Mouse (Mus musculus): Measurements from ENCODE around the gene Aff4. TPM values are rescaled to one million over a fixed set of nuclear protein-coding genes. Genes with fewer than 3 reads are reported as not detected.
"Not testable (repeated sequence)": the region's sequence is repeated elsewhere in the genome, so short reads cannot be mapped to it uniquely, and the experiment has no call there.

Aff4 gene
- polyA plus RNA-seq, 1 experiment from 2014 or later, result 44.8 TPM

DNA sequence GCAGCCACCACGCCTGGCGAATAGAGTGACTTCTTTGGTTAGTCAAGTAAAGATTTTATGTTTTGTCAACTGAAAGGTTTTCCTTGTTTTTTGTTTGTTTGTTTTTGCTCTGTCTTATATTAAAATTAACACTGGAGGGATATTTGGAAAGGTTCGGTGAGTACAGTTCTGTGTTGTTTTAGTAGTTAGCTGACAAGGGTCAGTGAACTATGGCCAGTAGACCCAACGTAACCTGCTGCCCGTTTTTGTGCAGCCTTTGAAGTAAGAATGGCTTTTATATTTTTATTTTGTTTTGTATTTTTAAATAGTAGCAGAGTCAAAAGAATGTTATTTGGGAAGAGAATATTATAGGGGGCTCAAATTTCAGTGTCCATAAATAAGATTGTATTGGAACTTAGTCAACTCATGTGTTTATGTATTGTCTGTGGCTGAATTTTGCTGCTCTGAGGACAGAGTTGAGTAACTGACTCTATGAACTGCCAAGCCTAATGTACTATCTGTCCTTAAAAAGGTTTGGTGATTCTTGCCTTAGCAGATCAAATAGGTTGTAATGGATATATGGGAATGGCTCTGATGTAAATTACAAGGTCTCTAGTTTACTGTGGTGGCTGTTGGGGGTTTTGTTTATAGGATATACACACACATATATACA, 8.0 kb downstream of the Aff4 start:
- Histone ChIP-seq H3K36me3 (ENCODE audit: inconsistent target) (no peaks in the 10 kb centered on the region), H3K27ac (no peak overlapping the region), H3K4me3 (ENCODE audit: inconsistent target) (no peak overlapping the region), H3K79me2 (ENCODE audit: inconsistent target) (peaks cover 100% of the 10 kb centered on the region)
- 95% methylated on average over 5 of the region's 5 CpGs for WGBS (ENCODE audit: missing documents)

DNA sequence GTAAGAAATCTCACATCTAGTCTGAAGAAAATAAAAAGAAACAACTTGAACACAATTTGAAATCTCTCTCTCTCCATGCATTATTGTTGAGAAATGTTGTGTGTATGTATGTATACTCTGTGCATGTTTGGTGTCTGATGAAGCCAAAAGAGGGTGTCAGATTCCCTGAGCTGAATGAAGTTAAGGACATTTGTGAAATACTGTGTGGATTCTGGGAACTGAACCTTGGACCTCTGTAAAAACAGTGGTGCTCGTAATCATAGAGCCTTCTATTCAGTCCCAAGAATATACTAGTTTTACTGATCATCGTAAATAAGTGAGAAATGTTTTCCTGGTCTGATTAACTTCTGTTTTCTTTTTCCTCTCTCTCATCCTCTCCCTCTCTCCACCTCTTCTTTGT, 16.4 kb downstream of the Aff4 start:
- 92% methylated on average over 2 of the region's 2 CpGs for WGBS (ENCODE audit: missing documents)
- no peak overlapping the region for H3K4me3 ChIP-seq (ENCODE audit: inconsistent target)
- peaks cover 18% of the 10 kb centered on the region for H3K36me3 ChIP-seq (ENCODE audit: inconsistent target)
- no peak overlapping the region for H3K27ac ChIP-seq
- peaks cover 100% of the 10 kb centered on the region for H3K79me2 ChIP-seq (ENCODE audit: inconsistent target)

DNA sequence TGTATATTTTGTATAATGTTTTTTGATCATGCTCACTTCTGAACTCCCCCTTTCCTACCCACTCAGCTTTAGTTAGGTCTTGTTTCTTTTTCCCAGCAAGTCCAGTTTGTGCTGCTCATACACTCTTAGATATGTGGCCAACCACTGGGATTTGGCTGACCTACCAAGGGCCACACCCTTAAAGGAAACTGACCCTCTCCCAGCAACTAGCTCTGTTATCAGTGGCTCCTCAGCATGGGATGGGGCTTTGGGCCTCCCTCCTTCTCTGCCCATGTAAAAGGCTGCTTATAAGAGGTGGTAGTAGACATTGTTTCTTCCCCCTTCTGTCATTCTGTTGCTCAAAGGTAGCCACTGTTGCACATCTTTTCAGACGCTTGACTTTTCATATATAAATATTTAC, 28.3 kb downstream of the Aff4 start:
- WGBS (ENCODE audit: missing documents), result 93% methylated on average over 1 of the region's 1 CpGs
- no peak overlapping the region for H3K4me3 ChIP-seq (ENCODE audit: inconsistent target)
- peaks cover 26% of the 10 kb centered on the region for H3K36me3 ChIP-seq (ENCODE audit: inconsistent target)
- H3K27ac ChIP-seq, result no peak overlapping the region
- H3K79me2 ChIP-seq (ENCODE audit: inconsistent target), result peaks cover 100% of the 10 kb centered on the region

DNA sequence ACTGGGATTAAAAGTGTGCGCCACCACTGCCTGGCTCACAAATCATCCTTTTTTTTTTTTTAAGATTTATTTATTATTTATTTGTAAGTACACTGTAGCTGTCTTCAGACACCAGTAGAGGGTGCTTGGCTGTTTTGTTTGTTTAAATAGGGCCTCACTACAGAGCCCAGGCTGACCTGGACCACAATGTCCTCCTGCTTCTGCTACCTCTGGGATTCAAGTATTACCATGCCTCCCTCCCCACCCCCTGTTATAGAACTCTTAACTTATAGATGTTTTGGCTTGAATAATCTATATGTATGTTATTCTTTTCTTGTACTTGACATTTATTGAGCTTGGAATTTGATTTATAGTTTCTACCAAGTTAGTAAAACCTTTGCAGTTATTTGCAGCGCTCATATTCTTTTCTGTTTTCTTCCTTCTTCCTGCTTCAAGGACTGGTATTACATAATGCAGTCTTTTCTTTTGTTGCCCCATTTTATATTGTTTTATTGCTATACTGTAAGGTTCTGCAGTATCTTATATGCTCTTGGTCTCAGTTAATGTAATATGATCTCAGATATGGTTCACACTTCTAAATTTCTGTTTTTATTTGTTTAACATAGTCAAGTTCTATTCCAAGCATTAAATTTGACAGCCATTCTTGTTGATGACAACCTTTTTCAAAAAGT, 33.3 kb downstream of the Aff4 start:
- Histone ChIP-seq H3K36me3 (ENCODE audit: inconsistent target) (peaks cover 50% of the 10 kb centered on the region), H3K27ac (no peak overlapping the region), H3K4me3 (ENCODE audit: inconsistent target) (no peak overlapping the region), H3K79me2 (ENCODE audit: inconsistent target) (peaks cover 82% of the 10 kb centered on the region)
- WGBS (ENCODE audit: missing documents), result 100% methylated on average over 1 of the region's 2 CpGs

DNA sequence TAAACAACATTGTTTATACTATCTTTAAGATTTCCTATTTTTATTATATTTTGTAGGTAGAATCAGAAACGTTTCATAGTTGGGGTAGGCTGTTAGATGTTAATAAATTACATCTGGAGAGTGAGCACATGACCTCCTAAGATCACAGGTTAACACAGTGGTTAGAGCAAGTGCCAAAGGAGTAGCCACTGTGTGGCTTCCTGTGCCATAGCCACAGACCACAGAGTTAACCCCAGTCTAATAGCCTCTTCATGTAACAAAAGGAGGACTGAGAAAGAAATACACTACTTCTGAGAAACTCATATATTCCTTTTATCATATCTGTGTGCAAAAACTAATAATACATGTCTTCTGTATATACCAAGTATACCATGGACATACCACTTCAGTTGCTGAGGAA, 43.2 kb downstream of the Aff4 start:
- WGBS (ENCODE audit: missing documents), result 20% methylated on average over 1 of the region's 1 CpGs

DNA sequence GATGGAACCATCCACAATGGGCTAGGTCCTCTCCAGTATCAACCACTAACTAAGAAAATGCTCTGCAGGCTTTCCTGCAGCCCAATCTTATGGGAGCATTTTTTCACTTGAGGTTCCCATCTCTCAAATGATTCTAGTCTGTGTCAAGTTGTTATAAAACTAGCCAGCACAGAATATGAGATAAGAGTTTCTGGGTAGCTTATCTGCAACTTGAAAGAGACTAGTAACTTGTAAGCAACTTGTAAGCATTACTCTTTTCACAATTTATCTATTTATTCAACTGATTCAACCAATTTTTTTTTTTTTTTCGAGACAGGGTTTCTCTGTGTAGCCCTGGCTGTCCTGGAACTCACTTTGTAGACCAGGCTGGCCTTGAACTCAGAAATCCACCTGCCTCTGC, 53.0 kb downstream of the Aff4 start:
- Histone ChIP-seq H3K36me3 (ENCODE audit: inconsistent target) (peaks cover 88% of the 10 kb centered on the region), H3K79me2 (ENCODE audit: inconsistent target) (peaks cover 5% of the 10 kb centered on the region; the same call in 1 of the 2 replicates), H3K27ac (no peak overlapping the region), H3K4me3 (ENCODE audit: inconsistent target) (no peak overlapping the region)
- no CpG with 5 or more reads among the region's 1 CpGs for WGBS (ENCODE audit: missing documents)

More for the DNA sequence above, 43.2 kb downstream of the Aff4 start:
- Histone ChIP-seq H3K79me2 (ENCODE audit: inconsistent target) (no peaks in the 10 kb centered on the region; the same call in 1 of the 2 replicates), H3K36me3 (ENCODE audit: inconsistent target) (peaks cover 51% of the 10 kb centered on the region), H3K27ac (no peak overlapping the region), H3K4me3 (ENCODE audit: inconsistent target) (no peak overlapping the region)

DNA sequence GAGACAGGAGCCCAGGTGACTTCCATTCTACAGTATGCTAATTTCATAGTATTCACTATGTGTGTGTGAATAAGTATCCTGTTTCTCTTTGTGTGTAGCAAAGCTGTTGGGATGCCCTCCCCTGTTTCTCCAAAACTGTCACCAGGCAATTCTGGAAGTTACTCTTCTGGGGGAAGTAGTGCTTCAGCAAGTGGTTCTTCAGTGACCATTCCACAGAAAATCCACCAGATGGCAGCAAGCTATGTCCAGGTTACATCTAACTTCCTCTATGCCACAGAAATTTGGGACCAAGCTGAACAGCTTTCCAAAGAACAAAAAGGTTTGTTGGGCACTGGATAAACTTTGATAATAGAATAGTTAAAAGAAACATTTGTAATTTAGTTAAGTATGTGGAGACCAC, 61.1 kb downstream of the Aff4 start:
- no peak overlapping the region for H3K4me3 ChIP-seq (ENCODE audit: inconsistent target)
- H3K79me2 ChIP-seq (ENCODE audit: inconsistent target), result no peaks in the 10 kb centered on the region
- H3K36me3 ChIP-seq (ENCODE audit: inconsistent target), result peaks cover 81% of the 10 kb centered on the region
- no peak overlapping the region for H3K27ac ChIP-seq

DNA sequence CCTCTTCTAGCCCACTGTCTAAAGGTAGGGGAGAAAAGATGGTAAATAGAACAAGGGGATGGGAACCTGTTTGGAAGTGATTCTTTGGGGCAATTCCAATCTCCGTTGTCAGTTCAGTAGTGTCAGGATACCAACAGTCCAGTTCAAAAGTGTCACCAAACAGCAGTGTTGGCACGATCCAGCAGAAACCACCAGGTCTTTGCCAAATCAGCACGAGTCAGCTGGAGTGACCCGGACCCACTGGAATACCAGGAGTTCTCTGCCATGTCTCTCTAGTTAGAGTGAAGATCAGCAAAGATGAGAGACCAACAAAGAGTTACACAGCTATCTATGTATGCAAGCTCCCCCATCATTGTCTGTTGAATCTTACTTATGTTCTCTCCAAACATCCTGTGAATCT, 63.2 kb downstream of the Aff4 start:
- no peak overlapping the region for H3K27ac ChIP-seq
- peaks cover 83% of the 10 kb centered on the region for H3K36me3 ChIP-seq (ENCODE audit: inconsistent target)
- WGBS (ENCODE audit: missing documents), result 96% methylated on average over 4 of the region's 4 CpGs
- no peak overlapping the region for H3K4me3 ChIP-seq (ENCODE audit: inconsistent target)
- H3K79me2 ChIP-seq (ENCODE audit: inconsistent target), result no peaks in the 10 kb centered on the region

DNA sequence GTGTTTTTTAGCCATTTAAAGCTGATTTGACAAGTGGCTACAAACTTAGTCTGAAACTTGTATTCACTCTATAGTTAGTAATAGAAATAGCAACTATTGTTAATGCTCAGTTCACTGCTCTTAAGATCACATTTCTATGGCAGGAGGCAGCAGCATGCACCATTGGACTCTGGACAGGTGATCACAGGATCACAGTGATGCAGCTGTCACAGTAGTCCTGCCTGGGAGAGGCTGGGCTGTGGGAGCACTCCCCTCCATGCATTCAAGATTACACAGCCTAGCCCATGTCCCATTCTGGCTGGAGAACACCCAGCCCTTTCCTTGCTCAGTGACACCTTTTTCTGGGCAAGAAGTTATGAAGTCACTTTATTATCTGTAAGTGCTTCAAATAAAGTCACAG, 67.4 kb downstream of the Aff4 start:
- H3K27ac ChIP-seq, result no peak overlapping the region
- peaks cover 68% of the 10 kb centered on the region for H3K36me3 ChIP-seq (ENCODE audit: inconsistent target)
- H3K4me3 ChIP-seq (ENCODE audit: inconsistent target), result no peak overlapping the region

DNA sequence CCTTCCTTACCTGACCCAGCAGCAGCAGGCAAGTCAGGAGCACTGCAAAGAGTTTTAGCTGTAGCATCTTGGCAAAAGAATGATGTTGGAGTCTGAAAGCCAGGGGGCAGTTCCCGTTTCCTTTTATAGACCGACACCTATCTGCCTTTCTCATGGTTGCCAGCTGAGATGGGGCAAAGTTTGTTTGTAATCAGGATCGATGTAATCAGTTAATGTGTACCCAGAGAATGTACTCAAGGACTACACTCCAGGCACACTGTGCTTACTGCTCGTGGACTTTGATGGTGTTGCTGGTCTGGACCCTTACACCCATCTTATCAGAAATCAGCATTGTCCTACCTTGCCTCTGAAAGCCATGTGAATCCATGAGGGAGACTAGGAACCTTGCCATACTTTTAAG, 72.4 kb downstream of the Aff4 start, which contains the start of gene Leap2:
Leap2 (minus strand) TSS at position 135 of the 400 bp plus-strand sequence.
- 85% methylated on average over 4 of the region's 4 CpGs for WGBS (ENCODE audit: missing documents)
- Histone ChIP-seq H3K4me3 (ENCODE audit: inconsistent target) (no peak within 1 kb of the TSS), H3K36me3 (ENCODE audit: inconsistent target) (peaks cover 24% of the 10 kb centered on the region), H3K27ac (no peak within 1 kb of the TSS), H3K79me2 (ENCODE audit: inconsistent target) (no peaks in the 10 kb centered on the region)

More for the DNA sequence above, 67.4 kb downstream of the Aff4 start:
- no peaks in the 10 kb centered on the region for H3K79me2 ChIP-seq (ENCODE audit: inconsistent target)

DNA sequence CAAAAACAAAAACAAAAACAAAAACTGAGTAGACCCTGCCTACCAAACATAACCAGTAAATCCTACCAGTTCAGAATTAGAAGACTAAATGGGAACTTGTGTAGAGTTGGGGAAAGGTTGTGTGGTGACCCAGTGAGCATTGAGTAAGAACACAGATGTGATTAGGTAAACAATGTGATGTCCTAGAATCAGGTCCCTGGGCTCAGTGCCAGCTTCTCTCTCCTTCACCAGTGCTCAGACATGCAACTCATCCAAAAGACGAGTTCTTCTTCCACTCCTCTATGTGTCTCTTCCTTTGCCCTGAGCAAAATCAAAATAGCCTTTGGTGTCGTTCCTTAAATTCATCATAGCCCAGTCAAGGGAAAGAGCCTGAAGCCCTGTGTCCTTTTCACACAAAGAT, 74.2 kb downstream of the Aff4 start:
- H3K27ac ChIP-seq, result no peak overlapping the region
- H3K79me2 ChIP-seq (ENCODE audit: inconsistent target), result peaks cover 9% of the 10 kb centered on the region
- peaks cover 17% of the 10 kb centered on the region for H3K36me3 ChIP-seq (ENCODE audit: inconsistent target)
- H3K4me3 ChIP-seq (ENCODE audit: inconsistent target), result no peak overlapping the region
- 68% methylated on average over 2 of the region's 2 CpGs for WGBS (ENCODE audit: missing documents)

DNA sequence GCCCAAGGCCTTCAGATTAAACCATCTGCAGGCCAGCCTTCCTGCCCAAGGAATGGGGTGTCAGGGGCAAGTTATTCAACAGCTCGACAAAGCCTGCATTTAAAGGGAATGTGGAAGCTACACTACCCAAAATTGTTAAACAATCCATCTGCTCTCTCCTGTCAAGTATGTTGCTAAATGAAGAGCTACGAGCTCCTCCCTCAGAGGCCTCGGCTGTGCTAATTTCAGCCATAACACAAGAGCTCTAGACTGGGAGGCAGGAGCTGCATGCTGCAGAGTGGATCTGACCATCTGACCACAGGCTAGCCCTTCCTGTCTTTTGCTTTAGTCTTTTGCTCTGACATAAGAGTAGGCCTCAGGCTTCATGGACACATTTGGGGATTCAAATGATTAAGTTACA, 74.6 kb downstream of the Aff4 start:
- H3K4me3 ChIP-seq (ENCODE audit: inconsistent target), result no peak overlapping the region
- H3K27ac ChIP-seq, result no peak overlapping the region
- H3K79me2 ChIP-seq (ENCODE audit: inconsistent target), result peaks cover 13% of the 10 kb centered on the region
- H3K36me3 ChIP-seq (ENCODE audit: inconsistent target), result peaks cover 14% of the 10 kb centered on the region
- 76% methylated on average over 3 of the region's 3 CpGs for WGBS (ENCODE audit: missing documents)

DNA sequence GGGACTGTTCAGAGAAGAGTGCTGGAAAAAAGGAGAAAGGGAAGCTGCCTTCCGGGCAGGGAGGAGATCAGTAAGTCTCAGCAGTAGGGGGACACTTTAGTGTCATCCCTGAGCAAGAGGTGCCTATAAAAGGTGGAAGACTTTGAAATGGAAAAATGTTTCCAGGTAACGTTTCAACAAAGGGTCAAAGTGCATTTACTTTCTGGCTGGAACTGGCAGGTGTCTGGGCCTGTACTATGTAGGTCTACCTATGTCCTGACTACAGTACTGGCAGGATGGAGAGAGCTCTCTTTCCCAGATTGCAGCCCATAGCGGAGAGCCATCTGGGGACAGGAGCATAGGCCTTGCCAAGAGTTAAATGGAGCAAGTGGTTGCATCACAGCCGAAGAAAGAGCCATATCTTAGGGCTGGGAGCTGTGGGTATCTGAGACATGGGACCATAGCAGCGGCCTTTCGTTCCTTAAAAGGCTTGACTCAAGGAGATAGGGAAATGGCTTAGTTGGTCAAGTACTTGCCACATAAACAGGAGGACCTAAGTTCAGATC, 75.2 kb downstream of the Aff4 start:
- WGBS (ENCODE audit: missing documents), result 87% methylated on average over 6 of the region's 6 CpGs
- Histone ChIP-seq H3K79me2 (ENCODE audit: inconsistent target) (peaks cover 13% of the 10 kb centered on the region), H3K27ac (no peak overlapping the region), H3K4me3 (ENCODE audit: inconsistent target) (no peak overlapping the region), H3K36me3 (ENCODE audit: inconsistent target) (peaks cover 13% of the 10 kb centered on the region)

DNA sequence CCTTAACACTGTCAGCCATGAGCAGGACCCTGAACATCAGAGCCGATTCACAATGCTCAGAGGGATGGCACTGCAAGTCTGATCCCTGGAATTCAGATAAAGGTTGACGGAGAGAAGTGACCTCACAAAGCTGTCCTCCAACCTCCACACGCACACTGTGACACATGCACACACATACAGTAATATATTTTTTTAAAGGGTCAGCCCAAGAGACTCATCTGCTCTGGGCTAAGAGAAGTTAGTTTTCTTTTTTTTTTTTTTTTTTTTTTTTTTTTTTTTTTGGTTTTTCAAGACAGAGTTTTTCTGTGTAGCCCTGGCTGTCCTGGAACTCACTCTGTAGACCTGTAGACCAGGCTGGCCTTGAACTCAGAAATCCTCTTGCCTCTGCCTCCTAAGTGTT, 76.3 kb downstream of the Aff4 start:
- 94% methylated on average over 3 of the region's 3 CpGs for WGBS (ENCODE audit: missing documents)
- not testable (repeated sequence) for H3K4me3 ChIP-seq (ENCODE audit: inconsistent target)

DNA sequence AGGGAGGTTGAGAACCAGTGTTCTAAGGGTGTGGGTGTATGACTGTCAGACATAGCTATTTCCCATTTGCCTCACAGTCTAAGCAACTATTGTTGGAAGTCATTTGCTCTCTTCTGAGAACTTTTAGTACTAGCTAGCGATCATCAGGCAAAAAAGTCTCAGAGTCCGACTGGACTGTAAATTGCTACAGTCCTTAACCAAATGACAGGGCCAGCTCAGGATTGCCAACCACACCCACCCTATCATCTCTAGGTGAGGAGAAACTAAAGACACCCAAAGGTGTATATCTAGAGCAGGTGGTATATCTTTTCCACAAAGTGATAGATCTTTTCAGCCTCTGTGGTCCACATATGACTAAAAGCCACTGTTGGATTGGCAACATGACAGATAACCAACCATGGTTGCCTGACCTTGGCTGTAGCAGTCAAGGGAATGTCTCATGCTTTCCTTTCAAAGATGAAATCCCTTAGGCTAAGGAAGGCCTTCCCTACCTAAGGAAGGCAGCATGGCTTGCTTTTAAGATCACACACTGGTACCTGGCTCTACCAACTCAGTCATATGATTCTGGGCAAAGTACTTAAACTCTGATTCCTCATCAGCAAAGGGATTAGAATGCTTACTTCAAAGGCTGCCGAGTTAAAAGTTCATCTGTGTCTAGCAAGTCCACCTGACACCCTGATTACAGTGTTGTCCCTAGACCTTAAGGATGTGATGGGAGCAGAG, 77.5 kb downstream of the Aff4 start:
- WGBS (ENCODE audit: missing documents), result 100% methylated on average over 3 of the region's 3 CpGs
- Histone ChIP-seq H3K4me3 (ENCODE audit: inconsistent target) (no peak overlapping the region), H3K27ac (no peak overlapping the region)

More for the DNA sequence above, 76.3 kb downstream of the Aff4 start:
- Histone ChIP-seq H3K79me2 (ENCODE audit: inconsistent target) (peaks cover 13% of the 10 kb centered on the region), H3K36me3 (ENCODE audit: inconsistent target) (peaks cover 13% of the 10 kb centered on the region)
- not testable (repeated sequence) for H3K27ac ChIP-seq

More for the DNA sequence above, 77.5 kb downstream of the Aff4 start:
- peaks cover 13% of the 10 kb centered on the region for H3K36me3 ChIP-seq (ENCODE audit: inconsistent target)
- peaks cover 13% of the 10 kb centered on the region for H3K79me2 ChIP-seq (ENCODE audit: inconsistent target)
